Mouse (Mus musculus): ENCODE results near the gene Wipi2. TPM values are rescaled to one million over a fixed set of nuclear protein-coding genes. Genes with fewer than 3 reads are reported as not detected.
A peak's percentile ranks its signal among the peaks of the same experiment; 100 is the strongest.

The Wipi2 gene
- total RNA-seq, 1 experiment = 62.4 TPM

DNA sequence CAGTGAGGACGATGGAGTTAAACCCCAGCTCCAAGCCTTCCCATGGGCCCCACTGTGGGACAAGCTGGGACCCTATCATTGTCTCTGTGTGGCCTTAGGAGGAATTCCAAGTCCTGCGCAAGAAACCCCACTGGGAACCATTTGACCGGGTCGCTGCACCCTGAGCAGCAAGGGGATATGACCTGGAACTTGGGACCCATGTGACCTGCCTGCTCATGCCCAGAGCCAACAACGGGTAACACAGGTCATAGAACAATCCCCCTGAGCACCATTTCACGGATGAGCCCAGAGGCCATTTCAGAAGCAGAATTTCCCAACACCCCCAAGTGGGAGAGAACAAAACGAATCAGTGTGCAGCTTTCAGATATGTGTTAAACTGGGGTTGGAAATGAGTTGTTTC, 23.1 kb upstream of the Wipi2 start:
- no peaks in the 10 kb centered on the region for H3K9me3 ChIP-seq (ENCODE audit: control insufficient read depth, insufficient read depth, low read depth, low read length)
- no peaks in the 10 kb centered on the region for H3K36me3 ChIP-seq (ENCODE audit: control insufficient read depth, insufficient read depth, low read length, poor library complexity, severe bottlenecking)
- no peak overlapping the region for H3K27ac ChIP-seq (ENCODE audit: insufficient read depth, low read depth, low read length, poor library complexity, severe bottlenecking)
- no peak overlapping the region for H3K4me3 ChIP-seq (ENCODE audit: insufficient read depth in 1 of 2, low read depth in 1 of 2, low read length in 2 of 2, poor library complexity in 1 of 2, severe bottlenecking in 1 of 2)
- in situ Hi-C loops (cut with MboI; ENCODE audit: low sequenced_read_pairs in 2 of 2, unreplicated experiment in 2 of 2) = no loop called here
- TF ChIP-seq ZNF384 (IDR thresholded peaks at IDR 0.05; ENCODE audit: low read depth, low read length) (no peak), ZC3H11A (IDR thresholded peaks at IDR 0.05; ENCODE audit: borderline replicate concordance, low read depth, low read length) (no peak), HCFC1 (IDR thresholded peaks at IDR 0.05; ENCODE audit: borderline replicate concordance, insufficient read depth, low read length) (no peak), MAFK (IDR thresholded peaks at IDR 0.05; ENCODE audit: insufficient read depth, low read depth, low read length) (no peak)
- no peaks in the 10 kb centered on the region for H3K4me1 ChIP-seq (ENCODE audit: control insufficient read depth in 2 of 2, insufficient read depth in 2 of 2, low read length in 2 of 2, poor library complexity in 1 of 2)
- DNase-seq (ENCODE audit: low read depth, low spot score) = no peak
- H3K9ac ChIP-seq (ENCODE audit: insufficient read depth, low read depth, low read length, poor library complexity, severe bottlenecking) = no peak overlapping the region

- in situ Hi-C loops (cut with MboI; ENCODE audit: low sequenced_read_pairs in 2 of 2, unreplicated experiment in 2 of 2) = no loop called here
- Histone ChIP-seq H3K9ac (ENCODE audit: insufficient read depth, low read depth, low read length, poor library complexity, severe bottlenecking) (no peak overlapping the region), H3K4me1 (ENCODE audit: control insufficient read depth in 2 of 2, insufficient read depth in 2 of 2, low read length in 2 of 2, poor library complexity in 1 of 2) (no peaks in the 10 kb centered on the region), H3K27ac (ENCODE audit: insufficient read depth, low read depth, low read length, poor library complexity, severe bottlenecking) (no peak overlapping the region), H3K9me3 (ENCODE audit: control insufficient read depth, insufficient read depth, low read depth, low read length) (no peaks in the 10 kb centered on the region), H3K36me3 (ENCODE audit: control insufficient read depth, insufficient read depth, low read length, poor library complexity, severe bottlenecking) (no peaks in the 10 kb centered on the region), H3K4me3 (ENCODE audit: insufficient read depth in 1 of 2, low read depth in 1 of 2, low read length in 2 of 2, poor library complexity in 1 of 2, severe bottlenecking in 1 of 2) (no peak overlapping the region)
- no peak for DNase-seq (ENCODE audit: low read depth, low spot score)
- TF ChIP-seq MAFK (IDR thresholded peaks at IDR 0.05; ENCODE audit: insufficient read depth, low read depth, low read length) (no peak), ZNF384 (IDR thresholded peaks at IDR 0.05; ENCODE audit: low read depth, low read length) (no peak), CHD2 (IDR thresholded peaks at IDR 0.05; ENCODE audit: low read depth, low read length) (no peak), ZC3H11A (IDR thresholded peaks at IDR 0.05; ENCODE audit: borderline replicate concordance, low read depth, low read length) (no peak), HCFC1 (IDR thresholded peaks at IDR 0.05; ENCODE audit: borderline replicate concordance, insufficient read depth, low read length) (no peak)
Measured at GRCm38 (mm10) chr5:142605288-142605687, 22.2 kb upstream of the Wipi2 start.

DNA sequence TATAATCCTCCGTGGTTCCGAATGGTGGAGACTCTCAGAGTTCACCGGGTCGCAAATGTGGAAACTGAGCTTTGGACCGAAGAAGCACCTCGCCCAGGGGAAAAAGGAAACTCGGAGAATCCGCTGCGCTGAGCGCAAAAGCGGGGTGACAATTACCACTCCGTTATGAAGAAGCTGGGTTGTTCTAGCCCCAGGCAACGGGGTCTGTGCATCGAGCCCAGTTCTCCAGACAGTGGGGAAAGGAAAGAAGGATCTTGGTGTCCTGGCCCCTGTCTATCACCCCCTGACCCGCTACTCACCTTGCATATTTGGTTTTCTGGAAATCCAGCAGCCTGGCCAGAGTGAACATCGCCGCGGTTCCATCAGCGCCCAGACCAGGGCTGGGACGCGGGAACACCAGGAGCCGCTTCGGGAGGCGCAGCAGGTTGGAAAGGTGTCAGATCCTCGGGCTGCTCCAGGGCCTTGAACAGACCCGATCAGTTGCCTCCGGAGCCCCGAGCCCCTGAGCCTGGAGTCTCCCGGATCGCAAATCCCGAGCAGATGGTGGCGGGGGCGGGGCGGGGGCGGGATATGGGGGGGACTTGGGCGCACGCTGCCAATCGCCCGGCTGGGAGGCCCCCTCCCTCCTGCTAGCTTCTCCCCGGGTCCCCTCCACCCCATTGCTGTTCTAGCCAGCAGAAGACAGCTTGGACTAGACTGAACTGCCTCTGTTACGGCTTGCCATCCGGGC, 19.1 kb upstream of the Wipi2 start, which contains the start of gene Mmd2:
Gene Mmd2 (minus strand): TSS at position 542 of the 730 bp plus-strand sequence.
- Histone ChIP-seq H3K4me3 (ENCODE audit: insufficient read depth in 1 of 2, low read depth in 1 of 2, low read length in 2 of 2, poor library complexity in 1 of 2, severe bottlenecking in 1 of 2) (peak within 1 kb of the TSS; percentile 67 to 68), H3K27ac (ENCODE audit: insufficient read depth, low read depth, low read length, poor library complexity, severe bottlenecking) (no peak within 1 kb of the TSS), H3K4me1 (ENCODE audit: control insufficient read depth in 2 of 2, insufficient read depth in 2 of 2, low read length in 2 of 2, poor library complexity in 1 of 2) (peaks cover 0 to 2% of the 10 kb centered on the region in 2 experiments; a peak in 2 of 4 replicates), H3K9ac (ENCODE audit: insufficient read depth, low read depth, low read length, poor library complexity, severe bottlenecking) (peak within 1 kb of the TSS; percentile 64), H3K36me3 (ENCODE audit: control insufficient read depth, insufficient read depth, low read length, poor library complexity, severe bottlenecking) (no peaks in the 10 kb centered on the region), H3K9me3 (ENCODE audit: control insufficient read depth, insufficient read depth, low read depth, low read length) (no peaks in the 10 kb centered on the region)
- in situ Hi-C loops (cut with MboI; ENCODE audit: low sequenced_read_pairs in 2 of 2, unreplicated experiment in 2 of 2) = no loop called here
- DNase-seq (ENCODE audit: low read depth, low spot score) = no peak
- TF ChIP-seq CHD2 (IDR thresholded peaks at IDR 0.05; ENCODE audit: low read depth, low read length) = no peak
- TF ChIP-seq ZNF384 (IDR thresholded peaks at IDR 0.05; ENCODE audit: low read depth, low read length) = no peak
- TF ChIP-seq HCFC1 (IDR thresholded peaks at IDR 0.05; ENCODE audit: borderline replicate concordance, insufficient read depth, low read length) = no peak
- no peak for TF ChIP-seq ZC3H11A (IDR thresholded peaks at IDR 0.05; ENCODE audit: borderline replicate concordance, low read depth, low read length)

- no peak overlapping the region for H3K27ac ChIP-seq (ENCODE audit: insufficient read depth, low read depth, low read length, poor library complexity, severe bottlenecking)
- in situ Hi-C loops (cut with MboI; ENCODE audit: low sequenced_read_pairs in 2 of 2, unreplicated experiment in 2 of 2) = no loop called here
- H3K36me3 ChIP-seq (ENCODE audit: control insufficient read depth, insufficient read depth, low read length, poor library complexity, severe bottlenecking) = no peaks in the 10 kb centered on the region
- DNase-seq (ENCODE audit: low read depth, low spot score) = no peak
- H3K9ac ChIP-seq (ENCODE audit: insufficient read depth, low read depth, low read length, poor library complexity, severe bottlenecking) = 0 out of 2 replicates have a peak overlapping the region, but pooled peaks have one; percentile 7
- TF ChIP-seq CHD2 (IDR thresholded peaks at IDR 0.05; ENCODE audit: low read depth, low read length) (no peak), ZC3H11A (IDR thresholded peaks at IDR 0.05; ENCODE audit: borderline replicate concordance, low read depth, low read length) (no peak)
- H3K4me1 ChIP-seq (ENCODE audit: control insufficient read depth in 2 of 2, insufficient read depth in 2 of 2, low read length in 2 of 2, poor library complexity in 1 of 2) = peaks cover 0 to 2% of the 10 kb centered on the region in 2 experiments; a peak in 2 of 4 replicates
- no peaks in the 10 kb centered on the region for H3K9me3 ChIP-seq (ENCODE audit: control insufficient read depth, insufficient read depth, low read depth, low read length)
- peak overlapping the region; percentile 24 to 67; a peak in 3 of 4 replicates for H3K4me3 ChIP-seq (ENCODE audit: insufficient read depth in 1 of 2, low read depth in 1 of 2, low read length in 2 of 2, poor library complexity in 1 of 2, severe bottlenecking in 1 of 2)
Measured at GRCm38 (mm10) chr5:142608989-142609325, 18.5 kb upstream of the Wipi2 start.

DNA sequence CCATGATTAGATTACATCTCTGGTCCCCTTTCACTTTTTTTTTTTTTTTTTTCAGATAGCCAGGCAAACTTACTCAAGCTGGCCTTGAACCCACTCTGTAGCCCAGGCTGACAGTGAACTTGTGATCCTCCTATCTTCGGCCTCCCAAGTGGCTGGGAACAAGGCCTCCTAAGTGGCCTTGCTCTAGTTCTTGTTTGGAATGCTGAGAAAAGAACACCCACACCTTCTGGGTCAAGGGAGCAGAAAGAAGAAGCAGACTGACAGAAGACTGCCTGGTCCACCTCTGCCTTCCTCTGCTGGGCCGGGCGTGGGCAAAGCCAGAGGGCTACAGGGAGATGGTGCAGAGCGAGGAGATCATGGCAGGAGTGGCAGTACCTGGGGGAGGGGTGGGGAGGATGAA, 17.1 kb upstream of the Wipi2 start:
- in situ Hi-C loops (cut with MboI; ENCODE audit: low sequenced_read_pairs in 2 of 2, unreplicated experiment in 2 of 2) = no loop called here
- no peaks in the 10 kb centered on the region for H3K36me3 ChIP-seq (ENCODE audit: control insufficient read depth, insufficient read depth, low read length, poor library complexity, severe bottlenecking)
- peaks cover 0 to 2% of the 10 kb centered on the region in 2 experiments; a peak in 2 of 4 replicates for H3K4me1 ChIP-seq (ENCODE audit: control insufficient read depth in 2 of 2, insufficient read depth in 2 of 2, low read length in 2 of 2, poor library complexity in 1 of 2)
- H3K9me3 ChIP-seq (ENCODE audit: control insufficient read depth, insufficient read depth, low read depth, low read length) = no peaks in the 10 kb centered on the region
- TF ChIP-seq CHD2 (IDR thresholded peaks at IDR 0.05; ENCODE audit: low read depth, low read length) (no peak), ZNF384 (IDR thresholded peaks at IDR 0.05; ENCODE audit: low read depth, low read length) (no peak), MAFK (IDR thresholded peaks at IDR 0.05; ENCODE audit: insufficient read depth, low read depth, low read length) (no peak), HCFC1 (IDR thresholded peaks at IDR 0.05; ENCODE audit: borderline replicate concordance, insufficient read depth, low read length) (no peak), ZC3H11A (IDR thresholded peaks at IDR 0.05; ENCODE audit: borderline replicate concordance, low read depth, low read length) (no peak)
- no peak overlapping the region for H3K27ac ChIP-seq (ENCODE audit: insufficient read depth, low read depth, low read length, poor library complexity, severe bottlenecking)
- DNase-seq (ENCODE audit: low read depth, low spot score) = no peak
- H3K9ac ChIP-seq (ENCODE audit: insufficient read depth, low read depth, low read length, poor library complexity, severe bottlenecking) = no peak overlapping the region
- H3K4me3 ChIP-seq (ENCODE audit: insufficient read depth in 1 of 2, low read depth in 1 of 2, low read length in 2 of 2, poor library complexity in 1 of 2, severe bottlenecking in 1 of 2) = no peak overlapping the region
